Mouse (Mus musculus): ENCODE measurements at regions not wholly inside any gene's neighbourhood (a gene's known extent, or its start where the extent isn't known, plus 50 kb on each side); places are given as distances from the start of the nearest gene placed in this dataset.

DNA sequence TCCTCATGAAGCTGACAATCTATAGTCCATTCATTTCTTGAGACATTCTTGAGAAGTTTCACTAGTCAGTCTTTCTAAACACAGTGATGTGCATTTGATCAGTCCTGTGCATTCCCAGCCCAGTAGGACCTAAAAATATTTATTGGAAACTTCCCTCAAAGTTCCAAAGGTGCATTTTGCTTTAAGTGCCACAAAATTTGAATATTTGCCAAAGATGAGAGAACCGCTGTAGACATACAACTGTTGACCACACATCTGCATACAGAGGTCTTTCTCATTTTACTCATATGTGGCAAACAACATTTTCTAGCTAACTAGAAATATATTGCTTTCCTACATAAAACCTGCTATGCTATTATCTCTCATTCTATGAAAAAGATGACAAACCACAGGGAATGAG lies 293.8 kb upstream of the Chrm2 start:
- WGBS = 88% methylated on average over 1 of the region's 1 CpGs
- no peak overlapping the region for H3K4me3 ChIP-seq (replicated peaks; ENCODE audit: low read length)
- ATAC-seq (ENCODE audit: low FRiP score, low read depth) (no peak), DNase-seq (ENCODE audit: low spot score) (no peak)
- no peak overlapping the region for H3K9ac ChIP-seq (ENCODE audit: low read depth, low read length, severe bottlenecking)
- no peaks in the 10 kb centered on the region for H3K9me3 ChIP-seq (ENCODE audit: control insufficient read depth, low read length)
- TF ChIP-seq POLR2A (IDR thresholded peaks at IDR 0.05; ENCODE audit: borderline replicate concordance, extremely low read depth, insufficient read depth, insufficient read length) = no peak
- H3K27ac ChIP-seq (replicated peaks; ENCODE audit: low read depth, low read length) = no peak overlapping the region
- no peaks in the 10 kb centered on the region for H3K4me1 ChIP-seq (ENCODE audit: control insufficient read depth, insufficient read depth, low read length)
- H3K4me2 ChIP-seq (replicated peaks; ENCODE audit: low read depth, low read length, severe bottlenecking) = no peak overlapping the region
- no peaks in the 10 kb centered on the region for H3K36me3 ChIP-seq (ENCODE audit: control insufficient read depth, insufficient read depth, low read length)
- no peaks in the 10 kb centered on the region for H3K27me3 ChIP-seq (ENCODE audit: control insufficient read depth, insufficient read depth, low read length)

DNA sequence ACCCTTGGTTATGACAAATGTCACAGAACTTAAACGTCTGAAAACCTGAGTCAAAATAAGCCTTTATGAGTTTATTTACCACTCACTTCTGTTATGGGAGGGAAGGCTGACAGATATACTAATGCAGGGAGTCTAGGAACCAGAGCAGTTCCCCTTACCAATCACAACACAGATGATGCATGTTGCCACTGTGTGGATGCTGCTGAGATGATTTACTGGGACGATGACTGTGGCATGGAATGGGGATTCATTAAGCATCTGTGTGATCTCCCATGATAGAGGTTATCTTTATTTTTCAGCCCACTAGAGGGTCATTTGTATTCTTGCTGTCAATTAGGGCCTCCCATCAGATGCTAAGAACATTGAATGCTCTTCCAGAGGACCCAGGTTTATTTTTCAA lies 290.5 kb upstream of the Chrm2 start:
- no peaks in the 10 kb centered on the region for H3K9me3 ChIP-seq (ENCODE audit: control insufficient read depth, low read length)
- H3K27me3 ChIP-seq (ENCODE audit: control insufficient read depth, insufficient read depth, low read length) = no peaks in the 10 kb centered on the region
- no peak overlapping the region for H3K27ac ChIP-seq (replicated peaks; ENCODE audit: low read depth, low read length)
- ATAC-seq (ENCODE audit: low FRiP score, low read depth) (no peak), DNase-seq (ENCODE audit: low spot score) (no peak)
- 79% methylated on average over 2 of the region's 2 CpGs for WGBS
- no peaks in the 10 kb centered on the region for H3K36me3 ChIP-seq (ENCODE audit: control insufficient read depth, insufficient read depth, low read length)
- TF ChIP-seq POLR2A (IDR thresholded peaks at IDR 0.05; ENCODE audit: borderline replicate concordance, extremely low read depth, insufficient read depth, insufficient read length) = no peak
- H3K4me2 ChIP-seq (replicated peaks; ENCODE audit: low read depth, low read length, severe bottlenecking) = no peak overlapping the region
- H3K4me1 ChIP-seq (ENCODE audit: control insufficient read depth, insufficient read depth, low read length) = no peaks in the 10 kb centered on the region
- H3K4me3 ChIP-seq (replicated peaks; ENCODE audit: low read length) = no peak overlapping the region
- no peak overlapping the region for H3K9ac ChIP-seq (ENCODE audit: low read depth, low read length, severe bottlenecking)

DNA sequence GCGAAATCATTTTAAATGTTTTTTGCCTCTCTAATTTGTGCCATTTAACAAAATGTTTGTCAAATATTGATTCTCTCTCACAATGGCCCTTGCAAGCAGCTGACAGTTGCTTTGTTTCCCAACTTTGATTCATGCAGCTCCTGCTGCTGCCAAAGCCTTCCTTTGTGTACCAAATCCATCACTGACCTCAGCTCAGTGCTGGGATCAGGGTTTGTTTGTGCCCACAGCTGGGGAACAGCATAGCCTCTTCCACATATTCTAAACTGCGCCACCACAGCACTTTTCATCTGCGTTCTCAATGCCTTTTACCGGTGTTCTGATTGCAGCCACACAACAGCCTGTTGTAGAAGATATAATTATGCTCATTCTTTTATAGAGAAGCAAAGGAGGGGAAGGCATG lies 289.7 kb upstream of the Chrm2 start:
- ATAC-seq (ENCODE audit: low FRiP score, low read depth) (no peak), DNase-seq (ENCODE audit: low spot score) (no peak)
- Histone ChIP-seq H3K36me3 (ENCODE audit: control insufficient read depth, insufficient read depth, low read length) (no peaks in the 10 kb centered on the region), H3K4me3 (replicated peaks; ENCODE audit: low read length) (no peak overlapping the region), H3K27ac (replicated peaks; ENCODE audit: low read depth, low read length) (no peak overlapping the region), H3K27me3 (ENCODE audit: control insufficient read depth, insufficient read depth, low read length) (no peaks in the 10 kb centered on the region), H3K9me3 (ENCODE audit: control insufficient read depth, low read length) (no peaks in the 10 kb centered on the region), H3K4me2 (replicated peaks; ENCODE audit: low read depth, low read length, severe bottlenecking) (no peak overlapping the region), H3K4me1 (ENCODE audit: control insufficient read depth, insufficient read depth, low read length) (no peaks in the 10 kb centered on the region), H3K9ac (ENCODE audit: low read depth, low read length, severe bottlenecking) (no peak overlapping the region)
- TF ChIP-seq POLR2A (IDR thresholded peaks at IDR 0.05; ENCODE audit: borderline replicate concordance, extremely low read depth, insufficient read depth, insufficient read length) = no peak
- 80% methylated on average over 4 of the region's 4 CpGs for WGBS

DNA sequence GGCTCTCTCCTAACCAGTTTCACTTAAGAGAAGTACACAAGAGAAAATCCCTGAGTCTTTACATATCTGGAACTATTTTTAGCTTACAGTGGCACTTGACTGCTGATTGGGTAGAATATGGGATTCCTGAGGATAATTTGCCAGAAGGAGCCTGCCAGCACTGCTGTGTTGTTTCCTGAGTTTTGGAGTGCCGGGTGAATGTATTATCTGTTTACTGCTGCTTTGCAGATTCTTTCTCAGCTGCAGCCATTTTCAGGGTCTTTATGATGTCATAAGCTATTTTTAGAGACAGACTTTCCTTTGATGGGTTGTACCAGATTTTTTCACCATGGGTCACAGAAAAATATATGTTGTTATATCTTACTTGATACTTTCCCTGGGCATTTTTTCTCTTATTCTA lies 279.1 kb upstream of the Chrm2 start:
- 15% methylated on average over 1 of the region's 1 CpGs for WGBS
- Histone ChIP-seq H3K9ac (ENCODE audit: low read depth, low read length, severe bottlenecking) (no peak overlapping the region), H3K4me2 (replicated peaks; ENCODE audit: low read depth, low read length, severe bottlenecking) (no peak overlapping the region), H3K9me3 (ENCODE audit: control insufficient read depth, low read length) (no peaks in the 10 kb centered on the region), H3K36me3 (ENCODE audit: control insufficient read depth, insufficient read depth, low read length) (no peaks in the 10 kb centered on the region), H3K27me3 (ENCODE audit: control insufficient read depth, insufficient read depth, low read length) (no peaks in the 10 kb centered on the region), H3K4me1 (ENCODE audit: control insufficient read depth, insufficient read depth, low read length) (no peaks in the 10 kb centered on the region), H3K4me3 (replicated peaks; ENCODE audit: low read length) (no peak overlapping the region), H3K27ac (replicated peaks; ENCODE audit: low read depth, low read length) (no peak overlapping the region)
- DNase-seq (ENCODE audit: low spot score) (no peak), ATAC-seq (ENCODE audit: low FRiP score, low read depth) (no peak)
- TF ChIP-seq POLR2A (IDR thresholded peaks at IDR 0.05; ENCODE audit: borderline replicate concordance, extremely low read depth, insufficient read depth, insufficient read length) = no peak

DNA sequence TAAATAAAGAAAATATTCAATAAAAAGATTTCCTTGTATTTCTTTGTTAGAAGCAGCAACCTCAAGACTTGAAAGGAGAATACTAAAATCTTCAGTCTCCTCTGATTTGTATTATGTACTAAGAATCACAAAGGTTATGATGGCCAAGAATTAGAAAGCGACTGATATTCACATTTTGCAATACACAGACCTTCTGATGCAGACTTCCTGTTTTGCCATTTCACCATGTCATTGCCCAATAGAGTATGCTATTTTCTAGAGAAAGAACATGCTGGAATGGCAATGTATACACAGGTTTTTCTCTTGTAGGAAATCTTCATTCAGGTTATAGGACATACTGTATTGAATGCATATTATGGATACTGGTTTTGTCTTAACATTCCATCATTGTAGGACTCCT lies 250.7 kb upstream of the Chrm2 start:
- no peak overlapping the region for H3K4me3 ChIP-seq (replicated peaks; ENCODE audit: low read length)
- no peaks in the 10 kb centered on the region for H3K9me3 ChIP-seq (ENCODE audit: control insufficient read depth, low read length)
- no peak for DNase-seq (ENCODE audit: low spot score)
- no peak for ATAC-seq (ENCODE audit: low FRiP score, low read depth)
- H3K36me3 ChIP-seq (ENCODE audit: control insufficient read depth, insufficient read depth, low read length) = no peaks in the 10 kb centered on the region
- no peak overlapping the region for H3K4me2 ChIP-seq (replicated peaks; ENCODE audit: low read depth, low read length, severe bottlenecking)
- no peaks in the 10 kb centered on the region for H3K4me1 ChIP-seq (ENCODE audit: control insufficient read depth, insufficient read depth, low read length)
- no peak overlapping the region for H3K9ac ChIP-seq (ENCODE audit: low read depth, low read length, severe bottlenecking)
- H3K27me3 ChIP-seq (ENCODE audit: control insufficient read depth, insufficient read depth, low read length) = no peaks in the 10 kb centered on the region
- no peak for TF ChIP-seq POLR2A (IDR thresholded peaks at IDR 0.05; ENCODE audit: borderline replicate concordance, extremely low read depth, insufficient read depth, insufficient read length)
- WGBS = 97% methylated on average over 1 of the region's 1 CpGs
- no peak overlapping the region for H3K27ac ChIP-seq (replicated peaks; ENCODE audit: low read depth, low read length)

DNA sequence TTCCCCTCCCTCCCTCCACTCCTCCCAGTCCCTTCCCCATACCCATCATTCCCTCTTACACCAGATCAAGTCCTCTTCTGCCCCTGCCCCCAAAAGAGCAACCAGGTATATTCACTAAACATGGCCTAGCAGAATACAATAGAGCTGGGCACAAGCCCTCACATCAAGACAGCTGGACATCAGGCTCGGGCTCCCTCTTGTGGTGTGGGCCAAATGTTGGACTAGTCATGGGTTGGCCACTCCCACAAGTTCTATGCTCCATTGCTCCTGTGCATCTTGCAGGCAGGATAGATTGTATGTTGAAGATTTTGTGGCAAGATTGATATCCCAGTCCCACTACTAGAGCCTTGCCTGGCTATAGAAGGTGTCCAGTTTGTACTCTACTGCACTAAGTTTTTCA lies 240.6 kb upstream of the Chrm2 start:
- H3K4me2 ChIP-seq (replicated peaks; ENCODE audit: low read depth, low read length, severe bottlenecking) = no peak overlapping the region
- WGBS = 84% methylated on average over 1 of the region's 1 CpGs
- TF ChIP-seq POLR2A (IDR thresholded peaks at IDR 0.05; ENCODE audit: borderline replicate concordance, extremely low read depth, insufficient read depth, insufficient read length) = no peak

More for the DNA sequence above, 240.6 kb upstream of the Chrm2 start:
- Histone ChIP-seq H3K4me3 (replicated peaks; ENCODE audit: low read length) (no peak overlapping the region), H3K9me3 (ENCODE audit: control insufficient read depth, low read length) (no peaks in the 10 kb centered on the region), H3K9ac (ENCODE audit: low read depth, low read length, severe bottlenecking) (no peak overlapping the region), H3K27ac (replicated peaks; ENCODE audit: low read depth, low read length) (no peak overlapping the region), H3K27me3 (ENCODE audit: control insufficient read depth, insufficient read depth, low read length) (no peaks in the 10 kb centered on the region), H3K36me3 (ENCODE audit: control insufficient read depth, insufficient read depth, low read length) (no peaks in the 10 kb centered on the region), H3K4me1 (ENCODE audit: control insufficient read depth, insufficient read depth, low read length) (no peaks in the 10 kb centered on the region)
- DNase-seq (ENCODE audit: low spot score) = no peak
- no peak for ATAC-seq (ENCODE audit: low FRiP score, low read depth)
